Mouse (Mus musculus): ENCODE results near the gene Erp27. TPM values are rescaled to one million over a fixed set of nuclear protein-coding genes. Genes with fewer than 3 reads are reported as not detected.
"Not testable (repeated sequence)": the region's sequence is repeated elsewhere in the genome, so short reads cannot be mapped to it uniquely, and the experiment has no call there.

Gene Erp27
- polyA plus RNA-seq, 1 experiment from 2014 or later, result not detected

GRCm38 (mm10) chr6:136894532-136895339 lies 27.2 kb downstream of the Erp27 start:
- Histone ChIP-seq H3K9me3 (ENCODE audit: control insufficient read depth, low read length) (no peaks in the 10 kb centered on the region), H3K27me3 (ENCODE audit: control insufficient read depth, insufficient read depth, low read length) (no peaks in the 10 kb centered on the region), H3K36me3 (ENCODE audit: control insufficient read depth, insufficient read depth, low read length) (no peaks in the 10 kb centered on the region), H3K4me3 (ENCODE audit: low read depth, low read length) (no peak overlapping the region), H3K9ac (ENCODE audit: low read length) (no peak overlapping the region), H3K27ac (ENCODE audit: low read depth, low read length) (no peak overlapping the region), H3K4me2 (ENCODE audit: low read depth, low read length, severe bottlenecking) (no peak overlapping the region), H3K4me1 (replicated peaks; ENCODE audit: control insufficient read depth, insufficient read depth, low read length) (no peaks in the 10 kb centered on the region)
- ATAC-seq (replicated peaks; ENCODE audit: low FRiP score) (no peak), DNase-seq (ENCODE audit: low spot score) (no peak)
- 71% methylated on average over 15 of the region's 15 CpGs for WGBS

- WGBS, result 83% methylated on average over 2 of the region's 2 CpGs
- no peak for DNase-seq (ENCODE audit: low spot score)
- no peaks in the 10 kb centered on the region for H3K9me3 ChIP-seq (ENCODE audit: control insufficient read depth, low read length)
- no peaks in the 10 kb centered on the region for H3K4me1 ChIP-seq (replicated peaks; ENCODE audit: control insufficient read depth, insufficient read depth, low read length)
- H3K4me2 ChIP-seq (ENCODE audit: low read depth, low read length, severe bottlenecking), result no peak overlapping the region
- H3K36me3 ChIP-seq (ENCODE audit: control insufficient read depth, insufficient read depth, low read length), result no peaks in the 10 kb centered on the region
- H3K27ac ChIP-seq (ENCODE audit: low read depth, low read length), result no peak overlapping the region
- H3K4me3 ChIP-seq (ENCODE audit: low read depth, low read length), result no peak overlapping the region
- no peaks in the 10 kb centered on the region for H3K27me3 ChIP-seq (ENCODE audit: control insufficient read depth, insufficient read depth, low read length)
- no peak overlapping the region for H3K9ac ChIP-seq (ENCODE audit: low read length)
- no peak for ATAC-seq (replicated peaks; ENCODE audit: low FRiP score)
Measured at GRCm38 (mm10) chr6:136892002-136892401, 30.0 kb downstream of the Erp27 start.

- WGBS, result 93% methylated on average over 6 of the region's 6 CpGs
- ATAC-seq (replicated peaks; ENCODE audit: low FRiP score), result no peak
- Histone ChIP-seq H3K4me1 (replicated peaks; ENCODE audit: control insufficient read depth, insufficient read depth, low read length) (no peaks in the 10 kb centered on the region), H3K4me3 (ENCODE audit: low read depth, low read length) (no peak overlapping the region), H3K36me3 (ENCODE audit: control insufficient read depth, insufficient read depth, low read length) (no peaks in the 10 kb centered on the region), H3K9ac (ENCODE audit: low read length) (no peak overlapping the region), H3K4me2 (ENCODE audit: low read depth, low read length, severe bottlenecking) (no peak overlapping the region), H3K27ac (ENCODE audit: low read depth, low read length) (no peak overlapping the region), H3K27me3 (ENCODE audit: control insufficient read depth, insufficient read depth, low read length) (no peaks in the 10 kb centered on the region), H3K9me3 (ENCODE audit: control insufficient read depth, low read length) (no peaks in the 10 kb centered on the region)
- DNase-seq (ENCODE audit: low spot score), result no peak
Measured at GRCm38 (mm10) chr6:136889554-136889953, 32.4 kb downstream of the Erp27 start.

- ATAC-seq (replicated peaks; ENCODE audit: low FRiP score) (no peak), DNase-seq (ENCODE audit: low spot score) (no peak)
- Histone ChIP-seq H3K4me2 (ENCODE audit: low read depth, low read length, severe bottlenecking) (no peak overlapping the region), H3K27ac (ENCODE audit: low read depth, low read length) (no peak overlapping the region), H3K9ac (ENCODE audit: low read length) (no peak overlapping the region), H3K9me3 (ENCODE audit: control insufficient read depth, low read length) (no peaks in the 10 kb centered on the region), H3K4me1 (replicated peaks; ENCODE audit: control insufficient read depth, insufficient read depth, low read length) (no peaks in the 10 kb centered on the region), H3K4me3 (ENCODE audit: low read depth, low read length) (no peak overlapping the region), H3K36me3 (ENCODE audit: control insufficient read depth, insufficient read depth, low read length) (no peaks in the 10 kb centered on the region), H3K27me3 (ENCODE audit: control insufficient read depth, insufficient read depth, low read length) (no peaks in the 10 kb centered on the region)
- WGBS, result 92% methylated on average over 6 of the region's 6 CpGs
Measured at GRCm38 (mm10) chr6:136889067-136889466, 32.9 kb downstream of the Erp27 start.

- Histone ChIP-seq H3K27ac (ENCODE audit: low read depth, low read length) (no peak overlapping the region), H3K4me3 (ENCODE audit: low read depth, low read length) (no peak overlapping the region), H3K9ac (ENCODE audit: low read length) (no peak overlapping the region), H3K4me1 (replicated peaks; ENCODE audit: control insufficient read depth, insufficient read depth, low read length) (no peaks in the 10 kb centered on the region), H3K4me2 (ENCODE audit: low read depth, low read length, severe bottlenecking) (no peak overlapping the region), H3K27me3 (ENCODE audit: control insufficient read depth, insufficient read depth, low read length) (no peaks in the 10 kb centered on the region), H3K36me3 (ENCODE audit: control insufficient read depth, insufficient read depth, low read length) (no peaks in the 10 kb centered on the region), H3K9me3 (ENCODE audit: control insufficient read depth, low read length) (no peaks in the 10 kb centered on the region)
- WGBS, result 82% methylated on average over 9 of the region's 9 CpGs
- DNase-seq (ENCODE audit: low spot score), result no peak
- ATAC-seq (replicated peaks; ENCODE audit: low FRiP score), result no peak
Measured at GRCm38 (mm10) chr6:136887854-136888253, 34.1 kb downstream of the Erp27 start.

- ATAC-seq (replicated peaks; ENCODE audit: low FRiP score); H3K9me3 ChIP-seq (ENCODE audit: control insufficient read depth, low read length); H3K27ac ChIP-seq (ENCODE audit: low read depth, low read length); H3K9ac ChIP-seq (ENCODE audit: low read length); DNase-seq (ENCODE audit: low spot score); H3K27me3 ChIP-seq (ENCODE audit: control insufficient read depth, insufficient read depth, low read length); H3K4me2 ChIP-seq (ENCODE audit: low read depth, low read length, severe bottlenecking); H3K4me3 ChIP-seq (ENCODE audit: low read depth, low read length); H3K4me1 ChIP-seq (replicated peaks; ENCODE audit: control insufficient read depth, insufficient read depth, low read length); H3K36me3 ChIP-seq (ENCODE audit: control insufficient read depth, insufficient read depth, low read length): not testable (repeated sequence)
- 56% methylated on average over 1 of the region's 1 CpGs for WGBS
Measured at GRCm38 (mm10) chr6:136884766-136885165, 37.2 kb downstream of the Erp27 start.

GRCm38 (mm10) chr6:136883961-136884360 lies 38.0 kb downstream of the Erp27 start:
- no peaks in the 10 kb centered on the region for H3K4me1 ChIP-seq (replicated peaks; ENCODE audit: control insufficient read depth, insufficient read depth, low read length)
- no peaks in the 10 kb centered on the region for H3K27me3 ChIP-seq (ENCODE audit: control insufficient read depth, insufficient read depth, low read length)
- ATAC-seq (replicated peaks; ENCODE audit: low FRiP score) (no peak), DNase-seq (ENCODE audit: low spot score) (no peak)
- H3K4me2 ChIP-seq (ENCODE audit: low read depth, low read length, severe bottlenecking), result no peak overlapping the region
- H3K36me3 ChIP-seq (ENCODE audit: control insufficient read depth, insufficient read depth, low read length), result no peaks in the 10 kb centered on the region
- H3K4me3 ChIP-seq (ENCODE audit: low read depth, low read length), result no peak overlapping the region
- 91% methylated on average over 6 of the region's 6 CpGs for WGBS
- no peaks in the 10 kb centered on the region for H3K9me3 ChIP-seq (ENCODE audit: control insufficient read depth, low read length)
- no peak overlapping the region for H3K9ac ChIP-seq (ENCODE audit: low read length)
- no peak overlapping the region for H3K27ac ChIP-seq (ENCODE audit: low read depth, low read length)

- Histone ChIP-seq H3K4me3 (ENCODE audit: low read depth, low read length) (no peak overlapping the region), H3K4me1 (replicated peaks; ENCODE audit: control insufficient read depth, insufficient read depth, low read length) (no peaks in the 10 kb centered on the region)
- 84% methylated on average over 3 of the region's 3 CpGs for WGBS
Measured at GRCm38 (mm10) chr6:136883431-136883915, 38.5 kb downstream of the Erp27 start.

GRCm38 (mm10) chr6:136881678-136882077 lies 40.3 kb downstream of the Erp27 start:
- H3K9ac ChIP-seq (ENCODE audit: low read length), result no peak overlapping the region
- no peaks in the 10 kb centered on the region for H3K9me3 ChIP-seq (ENCODE audit: control insufficient read depth, low read length)
- no peak overlapping the region for H3K27ac ChIP-seq (ENCODE audit: low read depth, low read length)
- H3K4me2 ChIP-seq (ENCODE audit: low read depth, low read length, severe bottlenecking), result no peak overlapping the region
- WGBS, result 82% methylated on average over 8 of the region's 8 CpGs
- no peak overlapping the region for H3K4me3 ChIP-seq (ENCODE audit: low read depth, low read length)
- H3K4me1 ChIP-seq (replicated peaks; ENCODE audit: control insufficient read depth, insufficient read depth, low read length), result no peaks in the 10 kb centered on the region
- H3K36me3 ChIP-seq (ENCODE audit: control insufficient read depth, insufficient read depth, low read length), result no peaks in the 10 kb centered on the region
- H3K27me3 ChIP-seq (ENCODE audit: control insufficient read depth, insufficient read depth, low read length), result no peaks in the 10 kb centered on the region
- ATAC-seq (replicated peaks; ENCODE audit: low FRiP score) (no peak), DNase-seq (ENCODE audit: low spot score) (no peak)

More at GRCm38 (mm10) chr6:136883431-136883915, 38.5 kb downstream of the Erp27 start:
- H3K9me3 ChIP-seq (ENCODE audit: control insufficient read depth, low read length), result no peaks in the 10 kb centered on the region
- H3K9ac ChIP-seq (ENCODE audit: low read length), result no peak overlapping the region
- no peaks in the 10 kb centered on the region for H3K36me3 ChIP-seq (ENCODE audit: control insufficient read depth, insufficient read depth, low read length)
- no peaks in the 10 kb centered on the region for H3K27me3 ChIP-seq (ENCODE audit: control insufficient read depth, insufficient read depth, low read length)
- H3K4me2 ChIP-seq (ENCODE audit: low read depth, low read length, severe bottlenecking), result no peak overlapping the region
- DNase-seq (ENCODE audit: low spot score) (no peak), ATAC-seq (replicated peaks; ENCODE audit: low FRiP score) (no peak)
- no peak overlapping the region for H3K27ac ChIP-seq (ENCODE audit: low read depth, low read length)
